Mouse (Mus musculus) T-cell, adult 2 months (primary cell): ENCODE results near the gene Gabbr1.

Experiments
- DNase-seq: peaks from one replicate; pipeline ENCODE4 v3.0.0; 2022; ENCODE audit warnings: low spot score

Gene Gabbr1

DNA sequence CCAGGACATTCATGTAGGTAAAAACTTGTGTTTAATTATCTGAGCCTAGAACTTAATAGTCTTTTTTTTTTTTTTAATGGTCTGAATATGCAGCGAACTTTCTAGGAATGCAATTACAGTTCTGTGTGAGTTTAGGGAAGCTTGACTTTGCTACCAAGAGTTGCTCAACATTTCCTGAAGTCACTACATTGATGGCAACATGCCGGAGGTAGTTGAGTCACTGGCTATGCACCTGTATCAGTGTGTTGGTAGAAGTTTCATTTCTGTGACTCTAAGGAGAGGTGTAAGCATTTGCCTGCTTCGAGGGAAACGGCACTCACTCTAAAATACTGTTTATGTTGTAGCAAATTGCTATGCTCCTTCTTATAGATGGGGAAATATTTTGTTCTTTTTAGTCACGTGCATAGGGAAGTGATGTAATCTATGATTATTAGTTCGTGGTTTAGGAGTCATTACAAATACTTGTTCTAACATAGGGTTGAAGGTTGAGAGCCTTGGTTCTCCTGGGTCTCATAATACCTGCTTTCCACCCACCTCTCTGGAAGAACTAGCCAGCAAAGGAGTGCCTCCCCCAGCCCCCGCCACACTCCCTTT is 1.0 kb upstream of the Gabbr1 start:
- no peak for DNase-seq

DNA sequence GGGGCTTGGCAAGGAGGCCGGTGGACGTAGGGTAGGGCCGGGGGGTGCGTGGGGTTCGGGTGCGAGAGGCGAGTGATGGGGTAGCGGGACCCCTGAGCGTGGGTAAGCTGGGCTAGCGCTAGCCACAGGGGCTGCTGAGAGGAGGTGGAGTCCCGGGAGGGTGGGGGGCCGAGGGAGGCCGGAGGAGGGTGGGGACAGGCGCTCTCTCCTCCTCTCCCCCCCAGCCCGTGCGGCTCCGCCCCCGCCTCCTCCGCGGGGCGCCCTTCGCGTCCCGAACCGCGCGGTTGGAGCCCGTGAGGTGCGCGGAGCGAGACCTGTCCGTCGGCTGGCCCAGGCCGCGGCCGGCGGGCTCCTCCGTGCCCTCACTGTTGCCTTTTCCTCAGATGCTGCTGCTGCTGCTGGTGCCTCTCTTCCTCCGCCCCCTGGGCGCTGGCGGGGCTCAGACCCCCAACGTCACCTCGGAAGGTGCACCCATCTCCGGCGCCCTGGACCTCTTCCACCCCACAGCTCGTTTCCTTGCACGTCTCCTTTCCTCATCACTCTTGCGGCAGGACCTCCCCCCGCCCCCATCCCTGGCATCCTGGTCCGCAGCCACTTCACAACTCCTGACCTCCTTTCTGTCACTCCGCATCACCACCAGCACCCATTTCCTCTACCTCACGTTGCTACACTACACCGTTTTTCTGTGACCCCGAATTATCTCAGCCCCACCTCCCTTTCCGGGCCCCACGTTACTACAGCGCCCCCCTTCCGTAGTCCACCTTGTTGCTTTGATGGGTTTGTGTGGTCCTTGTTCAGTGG is 746 bp downstream of the Gabbr1 start:
- DNase-seq: peak; percentile 60

DNA sequence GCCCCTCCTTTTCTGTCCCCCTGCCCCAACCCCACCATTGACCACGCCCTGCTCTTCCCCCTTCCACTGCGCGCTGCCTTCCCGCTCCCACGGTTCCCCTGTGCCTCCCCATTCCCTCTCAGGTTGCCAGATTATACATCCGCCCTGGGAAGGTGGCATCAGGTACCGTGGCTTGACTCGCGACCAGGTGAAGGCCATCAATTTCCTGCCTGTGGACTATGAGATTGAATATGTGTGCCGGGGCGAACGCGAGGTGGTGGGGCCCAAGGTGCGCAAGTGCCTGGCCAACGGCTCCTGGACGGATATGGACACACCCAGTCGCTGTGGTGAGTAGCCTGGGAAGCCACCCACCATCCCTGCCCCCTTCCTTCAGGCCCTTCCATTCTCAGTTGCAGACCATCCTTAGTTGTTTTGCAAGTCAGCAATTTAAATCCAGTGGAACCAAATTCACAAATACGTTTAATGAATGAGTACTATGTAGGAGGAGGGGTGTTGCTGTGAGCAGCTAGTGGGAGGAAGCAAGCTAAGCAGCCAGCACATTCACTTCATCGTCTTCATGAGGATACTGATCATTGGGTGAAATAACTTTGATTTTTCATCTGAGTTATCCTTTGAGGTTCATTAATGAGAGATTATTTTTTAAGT is 1.7 kb downstream of the Gabbr1 start:
- DNase-seq: no peak

DNA sequence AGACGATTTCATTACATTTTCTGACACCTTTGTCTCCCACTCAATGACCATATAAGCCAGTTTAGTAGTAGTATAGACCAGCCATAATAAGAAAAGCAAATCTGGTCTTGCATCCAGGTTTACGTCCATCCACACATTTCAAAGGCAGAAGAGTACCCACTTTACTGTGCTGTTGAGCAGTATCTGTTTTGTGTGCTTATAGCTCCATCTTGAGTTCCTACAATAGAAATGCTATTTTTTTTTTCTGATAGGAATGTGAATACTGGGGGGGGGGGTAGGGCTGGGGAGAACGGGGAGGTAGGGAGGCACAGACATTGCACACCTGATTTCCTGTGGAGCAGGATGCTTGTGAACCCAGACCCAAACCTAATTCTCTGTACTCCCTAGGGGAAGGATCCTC is 2.2 kb downstream of the Gabbr1 start:
- DNase-seq: no peak

DNA sequence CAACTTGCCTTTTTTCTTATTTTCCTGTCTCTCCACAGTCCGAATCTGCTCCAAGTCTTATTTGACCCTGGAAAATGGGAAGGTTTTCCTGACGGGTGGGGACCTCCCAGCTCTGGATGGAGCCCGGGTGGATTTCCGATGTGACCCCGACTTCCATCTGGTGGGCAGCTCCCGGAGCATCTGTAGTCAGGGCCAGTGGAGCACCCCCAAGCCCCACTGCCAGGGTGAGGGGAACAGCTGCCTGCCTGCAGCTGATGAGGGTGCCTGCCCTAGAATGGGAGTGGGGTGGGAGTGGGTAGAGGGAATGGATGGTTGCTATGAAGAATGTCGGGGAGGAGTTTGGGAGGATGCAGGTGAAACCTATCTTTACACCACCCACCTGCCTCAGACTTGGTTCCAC is 2.6 kb downstream of the Gabbr1 start:
- DNase-seq: no peak

DNA sequence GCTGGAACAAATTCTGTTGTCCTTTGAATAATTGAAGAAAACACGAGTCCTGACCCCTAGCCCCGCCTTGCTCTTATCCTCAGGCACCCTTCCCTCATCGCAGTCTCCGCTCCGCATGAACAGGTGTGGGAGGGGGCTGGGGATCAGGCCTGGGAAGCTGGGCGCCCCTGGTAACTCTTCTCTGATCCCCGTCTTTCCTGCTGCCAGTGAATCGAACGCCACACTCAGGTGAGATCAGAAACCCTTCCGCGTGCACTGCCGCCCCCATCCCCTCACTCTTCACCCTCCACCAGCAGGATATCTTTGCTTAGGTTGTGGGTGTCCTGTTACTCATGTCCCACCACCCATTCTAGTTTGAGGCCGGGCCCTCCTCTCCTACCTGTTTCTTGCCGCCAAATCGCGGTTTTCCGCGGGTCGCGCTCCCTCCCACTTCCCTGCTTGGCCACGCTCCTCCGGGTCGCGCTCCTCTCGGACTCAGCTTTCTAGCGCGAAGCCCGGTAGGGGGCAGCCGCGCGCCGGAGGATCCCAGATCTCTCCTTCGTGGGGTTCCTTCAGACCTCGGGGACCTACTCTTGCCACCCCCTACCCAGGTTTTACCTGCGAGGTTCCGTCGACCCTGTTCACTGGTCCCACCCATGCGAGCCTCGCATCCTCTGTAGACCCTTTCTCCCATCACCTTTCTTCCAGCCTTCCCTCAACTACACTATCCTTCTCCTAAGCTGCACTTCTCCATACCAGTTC is 4.0 kb downstream of the Gabbr1 start:
- DNase-seq: peak; percentile 48

DNA sequence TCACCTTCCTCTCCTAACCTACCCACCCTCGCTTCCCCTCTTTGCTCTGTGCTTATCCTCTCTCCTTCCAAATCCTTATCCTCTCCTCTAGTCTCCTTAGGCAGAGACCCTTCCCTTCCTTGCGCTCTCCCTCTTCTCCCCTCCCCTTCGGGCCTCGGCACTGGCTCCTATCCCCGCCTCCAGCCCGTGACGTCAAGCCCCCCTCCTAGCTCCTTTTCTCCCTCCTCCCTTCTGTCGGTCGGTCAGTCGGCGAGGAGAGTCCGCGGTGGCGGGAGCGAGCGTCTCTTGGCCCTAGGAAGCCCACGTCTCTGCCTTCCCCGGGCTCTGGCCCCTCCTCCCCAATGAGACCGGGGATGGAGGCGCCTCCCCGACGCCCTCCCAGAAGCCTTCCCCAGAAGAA is 4.6 kb downstream of the Gabbr1 start:
- DNase-seq: peak; percentile 14

DNA sequence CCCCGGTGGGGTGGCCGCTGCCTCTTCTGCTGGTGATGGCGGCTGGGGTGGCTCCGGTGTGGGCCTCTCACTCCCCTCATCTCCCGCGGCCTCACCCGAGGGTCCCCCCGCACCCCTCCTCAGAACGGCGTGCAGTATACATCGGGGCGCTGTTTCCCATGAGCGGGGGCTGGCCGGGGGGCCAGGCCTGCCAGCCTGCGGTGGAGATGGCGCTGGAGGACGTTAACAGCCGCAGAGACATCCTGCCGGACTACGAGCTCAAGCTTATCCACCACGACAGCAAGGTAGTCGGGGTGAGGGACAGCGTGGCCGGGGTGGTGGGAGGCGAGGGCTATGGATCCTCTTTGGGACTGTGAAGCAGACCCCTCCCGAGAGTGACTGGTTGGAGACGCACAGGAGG is 5.1 kb downstream of the Gabbr1 start:
- no peak for DNase-seq

DNA sequence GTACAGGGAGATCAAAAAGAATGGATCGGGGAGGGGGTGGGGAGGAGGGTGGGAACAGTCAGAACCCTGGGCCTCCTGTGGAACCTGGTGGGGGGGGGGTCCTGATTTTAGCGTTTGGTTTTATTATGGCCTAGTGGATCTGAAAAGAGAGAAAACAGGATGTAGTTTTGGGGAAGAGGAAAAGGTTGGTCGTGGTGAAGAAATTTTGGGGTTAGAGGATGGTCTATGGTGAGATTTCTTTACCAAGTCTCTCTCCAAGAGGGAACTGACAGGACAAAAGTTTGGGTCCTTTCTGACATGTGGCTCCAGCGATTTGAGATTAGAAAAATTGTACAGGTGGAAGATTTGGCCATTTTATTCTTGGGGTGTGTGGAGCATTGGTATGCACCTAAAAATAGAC is 6.0 kb downstream of the Gabbr1 start:
- no peak for DNase-seq

DNA sequence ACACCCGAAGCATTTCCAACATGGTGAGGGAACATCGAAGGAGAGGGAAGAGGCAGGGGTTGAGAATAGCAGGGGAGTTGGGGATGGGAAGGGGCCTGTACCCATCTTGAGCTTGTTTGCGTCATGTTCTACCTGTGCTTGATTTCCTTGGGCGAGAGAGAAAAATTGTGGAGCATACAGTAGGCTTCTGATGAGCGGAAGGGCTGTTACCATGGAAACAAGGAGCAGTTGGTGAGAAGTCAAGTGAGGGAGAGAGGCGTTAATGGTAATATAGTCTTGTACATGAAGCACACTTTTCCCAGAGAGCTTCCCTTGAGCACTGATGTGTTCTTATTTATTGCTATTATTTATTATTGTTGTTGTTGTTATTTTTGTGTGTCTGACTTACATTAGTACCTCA is 11.2 kb downstream of the Gabbr1 start:
- no peak for DNase-seq

DNA sequence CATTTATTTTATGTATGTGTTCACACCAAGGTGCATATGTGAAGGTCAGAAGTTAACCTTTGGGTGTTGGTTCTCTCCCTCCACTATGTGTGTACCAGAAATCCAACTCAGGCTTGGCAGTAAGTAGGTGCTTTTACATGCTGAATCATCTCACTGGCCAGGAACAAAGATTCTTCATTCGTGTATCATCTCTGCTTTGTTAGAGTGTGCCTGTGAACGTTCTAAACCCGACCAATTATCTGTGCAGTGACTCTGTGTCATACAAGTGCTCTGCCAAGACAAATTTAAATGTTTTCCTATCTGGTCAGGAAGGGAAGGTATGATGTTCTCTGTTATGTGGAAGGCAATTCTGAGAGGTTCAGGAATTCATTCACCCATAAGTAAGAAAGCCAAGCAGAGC is 15.7 kb downstream of the Gabbr1 start:
- no peak for DNase-seq

DNA sequence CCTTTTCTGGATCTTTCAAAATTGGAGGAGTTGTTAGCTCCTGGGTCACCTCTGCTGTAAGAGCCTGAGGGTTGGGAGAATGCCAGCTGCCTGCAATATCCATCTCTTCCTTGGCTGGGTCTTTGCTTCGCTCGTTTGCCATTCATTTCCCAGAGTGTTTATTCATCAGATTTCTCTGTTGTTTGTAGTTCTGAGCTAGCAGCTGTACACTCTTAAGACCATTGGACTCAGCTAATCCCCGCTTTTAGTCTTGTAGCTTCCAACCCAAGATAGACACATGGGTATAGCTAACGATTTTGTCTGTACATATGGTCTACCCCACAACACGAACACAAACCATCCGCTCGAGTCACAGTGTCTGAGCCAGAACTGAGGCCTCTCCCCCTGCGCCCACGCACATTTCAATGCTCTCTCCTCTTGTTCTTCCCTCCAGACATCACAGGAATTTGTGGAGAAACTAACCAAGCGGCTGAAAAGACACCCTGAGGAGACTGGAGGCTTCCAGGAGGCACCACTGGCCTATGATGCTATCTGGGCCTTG is 16.4 kb downstream of the Gabbr1 start:
- DNase-seq: no peak

DNA sequence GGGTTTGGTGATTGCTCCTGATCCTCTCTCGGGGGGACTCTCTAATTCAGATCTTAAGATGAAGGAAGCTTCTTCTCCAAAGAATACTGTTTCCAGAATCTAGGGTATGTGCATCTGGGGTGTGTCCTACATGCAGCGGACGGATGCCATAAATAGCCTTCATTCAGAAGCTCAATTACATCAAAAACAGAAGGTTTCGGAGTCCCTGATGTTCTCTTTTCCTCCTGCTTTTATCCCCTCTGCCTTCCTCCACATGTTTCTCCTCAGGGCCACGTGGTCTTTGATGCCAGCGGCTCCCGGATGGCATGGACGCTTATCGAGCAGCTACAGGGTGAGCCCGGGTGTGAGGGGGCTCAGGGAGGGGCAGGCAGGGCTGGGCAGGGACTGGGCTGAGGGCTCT is 17.3 kb downstream of the Gabbr1 start:
- no peak for DNase-seq

DNA sequence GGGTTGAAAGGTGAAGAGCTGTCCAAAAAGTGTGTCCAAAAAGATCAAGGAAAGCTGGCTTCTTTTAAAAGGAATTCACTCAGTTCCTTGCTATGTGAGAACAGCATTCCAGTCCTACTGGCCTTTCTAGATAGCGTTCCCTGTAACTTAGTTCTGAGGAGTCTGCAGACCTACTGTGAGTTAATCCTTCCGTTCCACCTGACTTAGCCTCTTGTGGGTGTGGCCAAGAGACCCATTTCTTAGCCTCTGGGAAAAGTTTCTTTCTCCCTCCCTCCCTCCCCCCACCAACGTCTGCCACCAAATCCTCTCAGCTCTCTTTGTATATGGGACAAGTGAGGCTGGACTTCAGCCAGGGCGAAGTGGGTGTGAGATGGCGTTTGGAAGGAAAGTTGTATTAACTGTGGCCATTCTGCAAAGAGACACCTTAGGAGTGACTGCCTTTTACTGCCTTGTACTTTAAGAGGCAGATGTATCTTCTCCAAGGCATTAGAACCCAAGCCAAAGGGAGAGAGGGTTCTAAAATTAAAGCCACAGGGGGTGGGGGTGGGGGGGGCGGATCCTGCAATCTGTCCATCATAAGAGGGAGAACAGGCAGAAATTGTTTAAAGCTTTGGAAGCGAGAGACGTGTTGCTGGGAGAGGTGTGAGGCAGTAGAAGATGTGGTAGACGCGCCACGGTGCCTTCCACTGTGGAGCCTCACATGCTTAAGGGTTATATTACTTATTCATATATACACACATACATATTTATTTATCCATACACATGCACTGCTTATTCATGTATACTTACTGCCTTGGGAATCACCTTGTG is 18.1 kb downstream of the Gabbr1 start:
- no peak for DNase-seq

DNA sequence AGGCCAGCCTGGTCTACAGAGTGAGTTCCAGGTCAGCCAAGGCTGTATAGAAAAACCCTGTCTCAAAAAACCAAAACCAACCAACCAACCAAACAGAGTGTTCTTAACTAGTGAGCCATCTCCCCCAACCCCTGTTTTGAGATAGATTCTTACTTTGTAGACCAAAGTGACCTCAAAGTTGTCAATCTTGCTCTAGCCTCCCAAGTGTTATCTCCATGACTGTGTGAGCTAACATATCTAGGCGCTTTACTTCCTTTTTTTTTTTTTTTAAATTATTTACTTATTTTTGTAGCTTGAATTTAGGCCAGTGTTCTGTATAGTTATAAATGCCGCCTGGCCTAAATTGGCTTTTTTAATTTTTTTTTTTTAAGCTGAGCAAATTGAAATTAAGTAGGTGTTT is 20.2 kb downstream of the Gabbr1 start:
- no peak for DNase-seq

DNA sequence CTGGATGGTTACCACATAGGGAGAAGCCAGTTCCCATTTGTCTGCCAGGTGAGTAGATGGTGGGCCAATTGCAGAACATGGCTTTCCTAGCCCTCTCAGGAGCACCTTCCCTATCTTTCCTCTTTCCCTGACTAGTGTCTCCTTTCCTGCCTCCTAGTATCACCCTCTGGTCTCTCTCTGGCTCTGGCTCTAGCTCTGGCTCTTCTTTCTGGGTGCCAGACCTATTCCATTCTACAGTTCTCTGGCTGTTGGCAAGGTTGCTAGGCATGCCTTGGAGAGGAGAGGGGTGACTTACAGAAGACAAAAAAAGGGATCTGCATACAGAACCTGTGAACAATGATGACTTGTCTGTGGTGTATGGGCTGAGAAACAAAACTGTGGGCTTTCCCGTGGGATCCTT is 22.1 kb downstream of the Gabbr1 start:
- no peak for DNase-seq

DNA sequence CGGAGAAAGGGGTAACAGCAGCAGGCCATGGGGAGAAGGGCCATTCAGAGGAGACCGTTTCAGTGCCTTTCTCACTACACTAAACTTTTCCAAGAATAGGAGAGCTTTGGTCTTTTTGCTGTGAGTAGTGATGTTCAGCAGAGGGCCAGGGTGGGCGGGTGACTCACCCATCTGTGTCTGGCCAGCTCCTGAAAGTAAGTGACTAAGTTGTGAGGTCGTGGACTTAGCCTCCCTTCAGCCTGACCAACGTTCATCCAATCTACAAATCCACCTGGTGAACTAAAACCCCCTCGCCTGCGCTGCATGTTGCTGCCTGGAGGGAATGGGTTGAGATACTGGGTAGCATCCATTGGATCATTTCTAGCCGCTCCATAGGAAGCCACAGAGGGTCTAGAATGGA is 24.4 kb downstream of the Gabbr1 start:
- no peak for DNase-seq

DNA sequence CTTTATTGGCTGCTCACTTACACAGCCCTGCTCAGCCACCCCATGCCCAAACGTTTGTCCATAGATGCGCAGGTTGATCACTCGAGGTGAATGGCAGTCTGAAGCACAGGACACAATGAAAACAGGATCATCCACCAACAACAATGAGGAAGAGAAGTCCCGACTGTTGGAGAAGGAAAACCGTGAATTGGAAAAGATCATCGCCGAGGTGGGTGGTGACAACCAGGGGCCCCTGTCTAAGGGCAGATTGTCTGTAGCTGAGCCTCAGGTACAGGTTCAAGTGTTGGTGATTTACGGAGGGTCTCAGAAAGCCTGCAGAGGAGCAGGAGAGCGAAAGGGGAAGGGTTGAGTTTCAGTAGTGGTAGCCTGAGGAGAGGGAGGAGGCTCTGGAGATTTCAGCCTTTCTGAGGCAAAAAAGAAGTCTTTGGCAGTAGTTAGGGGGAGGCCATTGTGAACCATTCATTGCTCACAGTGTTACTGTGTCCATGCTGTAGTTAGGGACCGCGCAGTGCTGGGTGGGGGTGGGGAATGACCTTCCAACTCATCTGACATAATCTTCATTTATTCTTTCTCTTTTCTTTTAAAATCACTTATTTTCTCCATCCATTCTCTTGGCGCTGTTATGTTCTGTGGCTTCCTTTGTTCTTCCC is 26.4 kb downstream of the Gabbr1 start:
- DNase-seq: no peak

DNA sequence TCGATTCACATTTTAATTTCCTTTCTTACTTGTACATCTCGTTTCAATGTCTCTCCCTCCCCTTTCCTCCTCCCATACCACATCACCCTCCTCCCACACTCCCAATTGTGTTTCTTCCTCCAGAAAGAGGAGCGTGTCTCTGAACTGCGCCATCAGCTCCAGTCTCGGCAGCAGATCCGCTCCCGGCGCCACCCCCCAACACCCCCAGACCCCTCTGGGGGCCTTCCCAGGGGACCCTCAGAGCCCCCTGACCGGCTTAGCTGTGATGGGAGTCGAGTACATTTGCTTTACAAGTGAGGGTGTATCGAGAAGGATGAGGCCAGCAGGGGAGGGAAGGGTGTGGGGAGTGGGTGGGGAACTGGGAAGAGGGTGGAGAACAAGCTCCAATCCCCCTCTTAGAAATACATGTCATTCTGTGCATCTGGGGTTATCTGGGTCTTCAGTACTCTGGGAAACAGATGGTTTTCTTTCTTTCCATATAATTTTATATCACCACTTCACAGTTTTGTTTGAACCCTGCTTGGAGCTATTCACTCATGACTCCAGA is 27.0 kb downstream of the Gabbr1 start:
- no peak for DNase-seq

DNA sequence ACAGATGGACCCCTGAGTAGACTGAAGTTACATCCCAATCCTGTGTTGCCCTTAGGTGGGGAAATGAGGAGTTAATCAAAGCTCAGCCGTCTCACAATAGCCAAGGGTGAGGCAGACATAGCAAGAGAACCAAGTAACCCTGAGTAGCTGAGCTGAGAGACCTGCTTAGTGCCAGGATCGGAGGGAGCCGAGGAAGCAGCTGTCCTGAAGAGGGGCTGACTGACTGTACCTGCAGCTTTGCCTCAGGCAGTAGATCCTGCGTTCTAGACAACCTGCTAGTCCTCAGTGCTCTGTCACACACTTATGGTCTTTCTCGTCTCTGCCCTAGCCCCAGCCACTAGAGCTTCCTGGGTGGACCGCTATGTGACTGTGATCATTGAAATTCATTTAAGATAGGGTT is 29.4 kb downstream of the Gabbr1 start:
- no peak for DNase-seq

DNA sequence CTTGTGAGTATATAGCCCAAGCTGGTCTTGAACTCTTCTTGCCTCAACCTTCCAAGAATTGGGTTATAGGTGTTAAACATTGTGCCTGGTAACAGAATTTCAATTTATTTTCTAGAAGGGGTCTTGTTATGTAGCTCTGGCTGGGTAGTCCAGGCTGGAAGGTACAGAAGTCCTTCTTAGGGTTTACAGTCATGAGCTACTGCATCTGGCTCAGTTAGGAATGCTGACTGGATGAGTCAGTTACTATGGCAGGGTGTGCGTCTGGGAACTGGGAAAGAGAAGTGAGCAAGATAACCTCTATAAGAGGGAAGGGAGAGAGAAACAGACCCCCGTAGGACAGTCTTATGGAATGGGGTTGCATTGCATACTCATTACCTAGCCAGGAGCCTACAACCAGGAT is 30.0 kb downstream of the Gabbr1 start:
- DNase-seq: no peak
